Mouse (Mus musculus) liver, embryonic 16.5 days (tissue): ENCODE measurements around the gene Ninl. TPM values are rescaled to one million over a fixed set of nuclear protein-coding genes. Genes with fewer than 3 reads are reported as not detected.
A peak's percentile ranks its signal among the peaks of the same experiment; 100 is the strongest.

Experiments used
- ATAC-seq: fragments of 200-750 bp; cut with Nextera tagmentation; 2 replicates; pipeline ENCODE4 v1.8.0; 2017; ENCODE audit warnings: low read depth, mild to moderate bottlenecking, moderate number of reproducible peaks, moderate library complexity
- H3K27ac ChIP-seq: fragments of 300-500 bp; sonication (generic); 2 replicates; pipeline ENCODE4 v1.5.1; 2014; ENCODE audit warnings: mild to moderate bottlenecking, low read length
- H3K27me3 ChIP-seq: fragments of 300-500 bp; sonication (generic); 2 replicates; pipeline ENCODE4 v1.6.1; 2014; ENCODE audit warnings: low read depth, low read length, mixed read lengths; ENCODE audit not compliant: control insufficient read depth, insufficient read depth
- H3K36me3 ChIP-seq: fragments of 300-500 bp; sonication (generic); 2 replicates; pipeline ENCODE4 v1.6.1; 2014; ENCODE audit warnings: mild to moderate bottlenecking; ENCODE audit not compliant: control insufficient read depth, insufficient read depth
- H3K4me1 ChIP-seq: fragments of 300-500 bp; sonication (generic); 2 replicates; pipeline ENCODE4 v1.6.1; 2014; ENCODE audit warnings: low read depth, low read length, mixed read lengths; ENCODE audit not compliant: control insufficient read depth
- H3K4me2 ChIP-seq: fragments of 300-500 bp; sonication (generic); 2 replicates; pipeline ENCODE4 v1.6.1; 2014; ENCODE audit warnings: low read depth, low read length, mixed read lengths
- H3K4me3 ChIP-seq: fragments of 300-500 bp; sonication (generic); 2 replicates; pipeline ENCODE4 v1.5.1; 2014; ENCODE audit warnings: low read depth, mild to moderate bottlenecking, low read length
- H3K9ac ChIP-seq: fragments of 300-500 bp; sonication (generic); 2 replicates; pipeline ENCODE4 v1.6.1; 2014; ENCODE audit warnings: low read depth, low read length
- H3K9me3 ChIP-seq: fragments of 300-500 bp; sonication (generic); replicated peaks from 2 replicates; pipeline ENCODE4 v1.6.1; 2016; ENCODE audit warnings: low read length; ENCODE audit not compliant: control insufficient read depth
- WGBS: fragments of 180-500 bp; shearing (Covaris S2); extraction: QIAGEN DNeasy Blood & Tissue Kit; methylation state at CpG from one replicate; pipeline ENCODE4 v1.1.7; 2014; ENCODE audit not compliant: insufficient replicate concordance; 5-methylcytosine and 5-hydroxymethylcytosine counted together
- polyA plus RNA-seq: library from polyadenylated mRNA; unstranded; fragments of >200 nt; fragmentation: Nextera tagmentation; extraction: Ambion mirVana; gene quantifications from 2 replicates; pipeline ENCODE4 v1.2.1, GENCODE M21; 2015

Gene Ninl
- polyA plus RNA-seq, 1 experiment from 2014 or later = 13.1 TPM

DNA sequence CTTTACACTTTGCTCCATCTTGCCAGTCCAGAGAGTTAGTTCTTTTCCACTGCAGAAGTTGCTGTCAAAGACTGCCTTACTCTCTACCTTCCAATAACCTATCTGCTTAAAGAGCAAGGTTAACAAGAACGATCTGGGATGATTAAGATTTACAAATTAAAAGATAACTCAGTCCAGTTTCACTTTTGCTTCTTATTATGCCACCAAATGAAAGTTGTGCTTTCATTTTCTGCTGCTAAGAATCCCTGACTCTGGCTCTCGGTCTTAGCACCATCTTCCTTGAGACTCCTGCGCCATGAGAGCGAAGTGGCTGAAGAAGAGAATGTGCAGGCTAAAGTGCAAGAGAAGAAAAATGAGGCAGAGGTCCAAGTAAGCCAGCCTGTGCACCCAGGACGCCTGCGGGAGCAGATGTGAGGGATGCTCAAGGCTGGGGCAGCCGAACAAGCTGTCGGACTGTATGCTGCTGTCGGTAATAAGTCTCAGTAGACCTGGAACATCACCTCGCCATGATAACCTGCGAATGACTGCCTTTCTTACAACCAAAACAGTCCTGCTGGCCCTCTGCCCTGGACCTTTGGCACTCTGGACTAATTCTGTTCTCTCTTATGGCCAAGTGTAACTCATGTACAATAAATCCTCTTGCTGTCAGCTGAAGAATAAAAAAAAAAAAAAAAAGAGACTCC is 112.0 kb downstream of the Ninl start:
- H3K9me3 ChIP-seq = no peaks in the 10 kb centered on the region
- H3K27me3 ChIP-seq = no peaks in the 10 kb centered on the region
- no peak overlapping the region for H3K4me2 ChIP-seq
- H3K4me1 ChIP-seq = no peaks in the 10 kb centered on the region
- H3K27ac ChIP-seq = no peak overlapping the region
- 89% methylated on average over 11 of the region's 11 CpGs for WGBS
- no peak overlapping the region for H3K4me3 ChIP-seq
- no peak overlapping the region for H3K9ac ChIP-seq
- ATAC-seq = no peak
- H3K36me3 ChIP-seq = peaks cover 11% of the 10 kb centered on the region

DNA sequence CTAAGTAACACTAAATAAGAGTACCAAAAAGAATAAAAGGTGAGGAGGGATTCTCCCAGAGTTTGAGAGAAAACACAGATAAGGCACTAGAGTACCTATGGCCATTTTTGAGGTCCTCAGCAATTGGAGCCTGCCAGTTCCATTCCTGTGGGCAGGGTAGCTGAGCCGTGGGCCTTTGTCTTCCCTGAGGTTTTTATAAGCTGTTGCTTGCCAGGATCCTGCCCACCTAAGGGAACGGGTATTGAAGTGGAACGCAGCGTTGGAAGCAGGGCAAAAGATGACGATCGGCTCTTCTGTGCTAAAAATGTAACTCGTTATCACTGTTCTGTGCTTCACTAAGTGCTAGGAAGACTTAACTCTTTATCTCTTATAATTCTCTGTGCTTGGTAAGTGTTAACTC is 115.7 kb downstream of the Ninl start:
- Histone ChIP-seq H3K27me3 (no peaks in the 10 kb centered on the region), H3K27ac (no peak overlapping the region), H3K4me3 (no peak overlapping the region), H3K36me3 (peaks cover 8% of the 10 kb centered on the region), H3K4me1 (no peaks in the 10 kb centered on the region), H3K4me2 (no peak overlapping the region), H3K9ac (no peak overlapping the region), H3K9me3 (no peaks in the 10 kb centered on the region)
- ATAC-seq = no peak
- WGBS = 45% methylated on average over 7 of the region's 7 CpGs

DNA sequence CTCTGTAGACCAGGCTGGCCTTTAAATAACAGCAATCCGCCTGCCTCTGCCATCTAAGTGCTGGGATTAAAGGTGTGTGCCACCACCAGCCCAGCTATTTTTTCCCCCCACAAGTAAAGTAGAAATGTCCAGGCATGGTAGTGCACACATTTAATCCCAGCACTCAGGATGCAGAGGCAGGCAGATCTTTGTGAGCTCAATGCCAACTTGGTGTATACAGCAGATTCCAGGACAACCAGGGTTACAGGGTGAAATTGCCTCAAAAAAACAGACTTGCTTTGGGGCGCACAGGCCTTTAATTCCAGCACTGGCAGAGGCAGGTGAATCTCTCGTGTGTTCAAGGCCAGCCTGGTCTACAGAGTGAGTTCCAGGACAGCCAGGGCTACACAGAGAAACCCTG is 116.2 kb downstream of the Ninl start:
- H3K9me3 ChIP-seq = no peaks in the 10 kb centered on the region
- H3K36me3 ChIP-seq = peaks cover 10% of the 10 kb centered on the region
- H3K4me3 ChIP-seq = no peak overlapping the region
- H3K4me2 ChIP-seq = no peak overlapping the region
- H3K4me1 ChIP-seq = no peaks in the 10 kb centered on the region
- 74% methylated on average over 3 of the region's 3 CpGs for WGBS
- H3K27me3 ChIP-seq = no peaks in the 10 kb centered on the region
- H3K27ac ChIP-seq = no peak overlapping the region
- no peak for ATAC-seq
- no peak overlapping the region for H3K9ac ChIP-seq

DNA sequence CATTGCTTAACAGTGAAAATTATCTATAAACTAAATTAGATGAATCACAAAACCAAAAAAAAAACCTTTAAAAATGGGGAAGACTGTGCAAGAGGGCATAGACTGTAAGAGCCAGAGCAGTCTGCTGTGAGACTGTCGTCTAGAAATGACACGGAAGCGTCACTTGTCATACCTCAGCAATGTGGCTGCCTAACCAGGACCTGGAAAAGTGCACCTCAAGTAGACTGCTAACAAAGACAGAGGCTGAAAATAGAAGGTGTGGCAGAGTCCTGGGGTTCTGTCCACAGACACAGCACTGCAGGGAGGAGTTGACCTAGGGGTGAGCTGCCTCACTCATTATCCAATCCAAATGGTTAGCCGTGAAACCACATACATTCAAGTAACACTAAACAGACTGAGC is 117.0 kb downstream of the Ninl start:
- WGBS = 84% methylated on average over 4 of the region's 4 CpGs
- no peak overlapping the region for H3K4me2 ChIP-seq
- H3K9me3 ChIP-seq = no peaks in the 10 kb centered on the region
- H3K36me3 ChIP-seq = peaks cover 10% of the 10 kb centered on the region
- H3K4me3 ChIP-seq = no peak overlapping the region
- ATAC-seq = no peak
- H3K4me1 ChIP-seq = no peaks in the 10 kb centered on the region
- H3K27ac ChIP-seq = no peak overlapping the region
- H3K27me3 ChIP-seq = no peaks in the 10 kb centered on the region
- no peak overlapping the region for H3K9ac ChIP-seq

DNA sequence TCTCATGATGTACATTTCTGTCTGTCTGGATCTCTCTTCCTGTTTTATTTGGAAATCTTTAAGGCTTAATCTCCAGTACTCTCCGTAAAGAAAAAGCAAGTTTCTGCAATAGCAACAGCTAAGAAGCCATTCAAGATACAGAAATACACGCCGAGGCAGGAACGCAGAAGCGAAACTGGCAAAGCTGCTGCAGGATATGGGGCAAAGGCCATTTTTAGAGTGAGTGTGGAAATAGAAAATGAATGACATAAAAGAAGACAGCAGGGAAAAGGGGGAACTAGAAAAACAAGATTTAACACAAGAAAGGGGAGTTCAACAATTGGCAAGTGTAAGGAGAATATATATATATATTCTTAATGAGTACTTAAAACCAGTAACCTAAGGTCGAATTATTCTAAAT is 117.5 kb downstream of the Ninl start:
- no peak overlapping the region for H3K4me3 ChIP-seq
- H3K27ac ChIP-seq = no peak overlapping the region
- ATAC-seq = no peak
- H3K9ac ChIP-seq = no peak overlapping the region
- whole genome bisulfite sequencing = 79% methylated on average over 6 of the region's 6 CpGs
- H3K36me3 ChIP-seq = peaks cover 11% of the 10 kb centered on the region
- H3K9me3 ChIP-seq = no peaks in the 10 kb centered on the region
- no peaks in the 10 kb centered on the region for H3K4me1 ChIP-seq
- H3K27me3 ChIP-seq = no peaks in the 10 kb centered on the region
- no peak overlapping the region for H3K4me2 ChIP-seq

DNA sequence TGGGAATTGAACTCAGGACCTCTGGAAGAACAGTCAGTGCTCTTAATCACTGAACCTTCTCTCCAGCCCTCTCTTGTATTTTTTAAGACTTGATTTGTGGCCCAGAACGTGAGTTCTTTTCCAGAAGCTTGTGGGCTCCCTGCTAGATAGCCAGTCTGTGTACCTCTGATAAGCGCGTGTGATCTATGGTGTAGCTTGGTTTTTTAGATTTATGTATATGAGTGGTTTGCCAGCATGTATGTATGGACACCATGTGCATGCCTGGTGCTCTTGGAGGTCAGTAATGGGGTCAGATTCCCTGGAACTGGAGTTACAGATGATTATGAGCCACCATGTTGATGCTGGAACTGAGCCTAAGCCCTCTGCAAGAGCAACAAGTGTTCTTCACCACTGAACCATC is 118.6 kb downstream of the Ninl start:
- ATAC-seq = no peak
- H3K27ac ChIP-seq = no peak overlapping the region
- H3K9ac ChIP-seq = no peak overlapping the region
- peaks cover 13% of the 10 kb centered on the region for H3K36me3 ChIP-seq
- H3K27me3 ChIP-seq = no peaks in the 10 kb centered on the region
- no peak overlapping the region for H3K4me3 ChIP-seq
- WGBS = 46% methylated on average over 3 of the region's 3 CpGs
- no peaks in the 10 kb centered on the region; the same call in 1 of the 2 replicates for H3K4me1 ChIP-seq
- no peaks in the 10 kb centered on the region for H3K9me3 ChIP-seq
- no peak overlapping the region for H3K4me2 ChIP-seq

DNA sequence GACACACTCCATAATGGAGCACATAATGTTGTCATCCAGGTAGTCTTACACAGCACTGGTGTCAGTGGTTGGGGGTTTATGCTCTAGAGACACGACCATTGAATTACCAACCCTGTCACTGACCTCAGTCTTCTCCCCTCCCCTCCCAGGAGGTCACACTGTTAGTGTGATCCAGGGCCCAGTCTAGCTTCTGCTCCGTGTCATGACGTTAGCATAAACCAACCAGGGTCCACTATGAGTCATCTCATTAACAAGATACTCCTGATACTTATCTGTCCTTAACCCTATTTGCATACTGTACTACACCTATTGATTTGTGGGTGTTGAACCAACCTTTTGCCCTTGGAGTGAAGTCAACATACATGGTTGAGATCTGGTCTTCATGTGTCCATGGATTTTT is 120.5 kb downstream of the Ninl start:
- Histone ChIP-seq H3K9ac (no peak overlapping the region), H3K4me2 (no peak overlapping the region), H3K9me3 (no peaks in the 10 kb centered on the region), H3K4me1 (no peaks in the 10 kb centered on the region; the same call in 1 of the 2 replicates), H3K36me3 (peaks cover 13% of the 10 kb centered on the region), H3K4me3 (no peak overlapping the region), H3K27ac (no peak overlapping the region), H3K27me3 (no peaks in the 10 kb centered on the region)
- ATAC-seq = peak; percentile 62
- WGBS = 72% methylated on average over 3 of the region's 3 CpGs

DNA sequence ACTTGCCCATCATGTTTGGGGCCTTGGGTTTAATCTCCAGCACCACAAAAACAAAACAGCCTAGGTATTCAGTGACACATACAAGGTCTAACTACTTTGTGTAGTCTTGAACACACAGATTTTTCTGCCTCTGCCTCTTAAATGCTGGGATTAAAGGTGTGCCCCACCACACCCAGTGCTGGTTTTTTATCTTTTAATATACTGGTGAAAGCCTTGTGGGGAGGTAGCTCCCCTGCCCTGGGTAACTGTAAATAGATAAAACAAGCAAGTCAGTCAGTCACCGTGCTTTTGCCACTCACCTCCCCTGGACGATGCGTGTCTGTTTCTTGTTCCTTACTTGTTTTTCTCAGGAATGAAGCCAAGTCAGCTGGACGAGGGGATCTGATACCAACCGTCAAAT is 123.4 kb downstream of the Ninl start:
- 71% methylated on average over 5 of the region's 5 CpGs for WGBS
- Histone ChIP-seq H3K27me3 (no peaks in the 10 kb centered on the region), H3K36me3 (peaks cover 10% of the 10 kb centered on the region), H3K4me3 (no peak overlapping the region), H3K9me3 (no peaks in the 10 kb centered on the region), H3K4me1 (no peaks in the 10 kb centered on the region; the same call in 1 of the 2 replicates), H3K4me2 (no peak overlapping the region), H3K9ac (no peak overlapping the region), H3K27ac (no peak overlapping the region)
- no peak for ATAC-seq

DNA sequence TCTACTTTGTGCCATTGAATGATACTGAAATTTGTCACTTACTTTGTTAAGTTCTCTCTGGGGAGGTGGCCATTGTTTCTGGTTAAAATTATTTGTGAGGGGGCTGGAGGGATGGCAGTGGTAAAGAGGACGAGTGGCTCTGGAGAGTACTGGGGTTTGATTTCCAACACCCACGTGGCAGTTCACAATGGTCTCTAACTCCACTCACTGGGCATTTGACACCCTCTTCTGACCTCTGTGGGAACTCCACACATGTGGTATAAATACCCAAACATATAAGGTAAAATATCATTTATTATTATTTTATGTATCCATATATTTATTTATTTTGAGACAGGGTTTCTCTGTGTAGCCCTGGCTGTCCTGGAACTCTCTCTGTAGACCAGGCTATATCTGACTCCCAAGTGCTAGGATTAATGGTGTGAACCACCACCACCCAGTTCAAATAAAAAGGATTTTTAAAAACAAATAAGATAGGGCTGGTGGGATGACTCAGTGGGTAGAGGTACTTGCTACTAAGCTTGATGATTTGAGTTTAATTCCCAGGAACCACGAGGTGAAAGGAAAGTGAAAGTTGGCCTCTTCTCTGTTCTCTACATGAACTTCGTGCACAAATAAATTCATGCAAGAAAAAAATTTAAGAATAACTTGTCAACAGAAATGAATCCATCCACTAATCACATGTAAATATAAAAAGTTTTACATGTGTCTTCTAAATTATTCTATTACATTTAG is 124.2 kb downstream of the Ninl start:
- Histone ChIP-seq H3K4me1 (peaks cover 3% of the 10 kb centered on the region), H3K9ac (no peak overlapping the region), H3K4me3 (no peak overlapping the region), H3K9me3 (no peaks in the 10 kb centered on the region), H3K27me3 (no peaks in the 10 kb centered on the region), H3K4me2 (no peak overlapping the region), H3K36me3 (peaks cover 10% of the 10 kb centered on the region), H3K27ac (no peak overlapping the region)
- 71% methylated on average over 4 of the region's 4 CpGs for WGBS
- ATAC-seq = no peak
